Mouse (Mus musculus) G1E (cell line): ENCODE measurements around the gene Cenpb. TPM values are rescaled to one million over a fixed set of nuclear protein-coding genes. Genes with fewer than 3 reads are reported as not detected.

ENCODE experiments used
- ATAC-seq: 2 replicates; pipeline ENCODE4 v1.8.0; 2016; ENCODE audit warnings: mild to moderate bottlenecking; ENCODE audit not compliant: insufficient number of reproducible peaks, poor library complexity, low FRiP score, severe bottlenecking; ENCODE audit errors: extremely low read depth
- DNase-seq: peaks from one replicate; pipeline ENCODE4 v3.0.0; 2012; ENCODE audit warnings: low spot score
- H3K27me3 ChIP-seq: 2 replicates; pipeline ENCODE4 v1.6.1; 2012; ENCODE audit warnings: mild to moderate bottlenecking, low read length, inconsistent platforms; ENCODE audit not compliant: insufficient read depth
- H3K36me3 ChIP-seq: replicated peaks from 2 replicates; pipeline ENCODE3; 2012; ENCODE audit warnings: mild to moderate bottlenecking, inconsistent platforms
- H3K4me1 ChIP-seq: 2 replicates; pipeline ENCODE4 v1.6.1; 2012; ENCODE audit warnings: low read depth, low read length, inconsistent platforms, mixed read lengths; ENCODE audit not compliant: insufficient read depth
- H3K4me3 ChIP-seq: 2 replicates; pipeline ENCODE4 v1.5.1; 2012; ENCODE audit warnings: low read depth, mild to moderate bottlenecking, inconsistent platforms, low read length, moderate library complexity, mixed read lengths
- H3K9me3 ChIP-seq: replicated peaks from 2 replicates; pipeline ENCODE4 v1.6.1; 2012; ENCODE audit warnings: inconsistent platforms
- CTCF ChIP-seq: IDR thresholded peaks from 2 replicates; pipeline ENCODE4 v1.5.1; 2012; ENCODE audit warnings: low read depth, low read length, inconsistent platforms, mixed read lengths
- GATA1 ChIP-seq: IDR thresholded peaks from 2 replicates; pipeline ENCODE4 v1.6.1; 2012; ENCODE audit warnings: borderline replicate concordance, low read length, inconsistent platforms, mixed read lengths
- GATA2 ChIP-seq: IDR thresholded peaks from 2 replicates; pipeline ENCODE4 v1.6.1; 2012; ENCODE audit warnings: low read depth, low read length, inconsistent platforms, borderline replicate concordance
- POLR2AphosphoS5 ChIP-seq: IDR thresholded peaks from 2 replicates; pipeline ENCODE4 v1.6.1; 2012; ENCODE audit warnings: low read depth, low read length, inconsistent platforms; ENCODE audit not compliant: insufficient replicate concordance
- TAL1 ChIP-seq: conservative IDR thresholded peaks from 2 replicates; pipeline ENCODE4 v1.6.1; 2012; ENCODE audit warnings: low read depth, low read length, inconsistent platforms, mixed read lengths
- polyA plus RNA-seq: library from polyadenylated mRNA; stranded (reverse); fragments of >175 nt; gene quantifications from 2 replicates; pipeline ENCODE4 v1.2.3, GENCODE M21; 2012
- total RNA-seq, 2 experiments: library from RNA; stranded (forward) in 1 of 2; stranded (reverse) in 1 of 2; fragments of 200-1000 nt in 1 of 2; fragments of >200 nt in 1 of 2; fragmentation: Nextera tagmentation in 1 of 2; gene quantifications; 2 replicates each; pipeline ENCODE4 v1.2.3; 2014 to 2017

Cenpb gene
- total and polyA plus RNA-seq, 3 experiments, result 5.6 to 29.5 (median 7.4) TPM

GRCm38 (mm10) chr2:131209125-131209795, 29.4 kb upstream of the Cenpb start:
- Histone ChIP-seq H3K27me3 (peaks cover 2% of the 10 kb centered on the region; the same call in 1 of the 2 replicates), H3K9me3 (no peaks in the 10 kb centered on the region), H3K4me1 (peaks cover 93% of the 10 kb centered on the region), H3K36me3 (peaks cover 12% of the 10 kb centered on the region), H3K4me3 (peak overlapping the region; percentile 72; the same call in 1 of the 2 replicates)
- DNase-seq, result no peak
- ATAC-seq, result no peak
- no peak for TF ChIP-seq POLR2AphosphoS5
- TF ChIP-seq TAL1, result no peak
- no peak for TF ChIP-seq GATA1
- TF ChIP-seq CTCF, result no peak
- no peak for TF ChIP-seq GATA2

- Histone ChIP-seq H3K36me3 (peaks cover 12% of the 10 kb centered on the region), H3K4me1 (peaks cover 92% of the 10 kb centered on the region), H3K9me3 (no peaks in the 10 kb centered on the region), H3K27me3 (peaks cover 2% of the 10 kb centered on the region; the same call in 1 of the 2 replicates), H3K4me3 (no peak overlapping the region)
- TF ChIP-seq CTCF, result no peak
- TF ChIP-seq POLR2AphosphoS5, result no peak
- DNase-seq, result no peak
- no peak for ATAC-seq
These were observed 28.5 kb upstream of the Cenpb start for GRCm38 (mm10) chr2:131208356-131208755.

- DNase-seq (no peak), ATAC-seq (no peak)
- H3K27me3 ChIP-seq, result peaks cover 2% of the 10 kb centered on the region; the same call in 1 of the 2 replicates
- TF ChIP-seq CTCF (no peak), POLR2AphosphoS5 (no peak), GATA2 (no peak), TAL1 (no peak), GATA1 (no peak)
- H3K4me3 ChIP-seq, result peak within 1 kb of the TSS; percentile 45; the same call in 1 of the 2 replicates
- no peaks in the 10 kb centered on the region for H3K9me3 ChIP-seq
- H3K36me3 ChIP-seq, result no peaks in the 10 kb centered on the region
- H3K4me1 ChIP-seq, result peaks cover 79% of the 10 kb centered on the region
These were observed 26.9 kb upstream of the Cenpb start, which contains the start of gene Ap5s1 for GRCm38 (mm10) chr2:131206778-131207177. Gene Ap5s1 (plus strand): TSS chr2:131207078.

- Histone ChIP-seq H3K36me3 (no peaks in the 10 kb centered on the region), H3K4me3 (peak overlapping the region; percentile 45; the same call in 1 of the 2 replicates), H3K27me3 (peaks cover 8% of the 10 kb centered on the region), H3K9me3 (no peaks in the 10 kb centered on the region), H3K4me1 (peaks cover 70% of the 10 kb centered on the region)
- ATAC-seq (peak; percentile 84), DNase-seq (peak; percentile 75)
- TF ChIP-seq POLR2AphosphoS5 (no peak), TAL1 (peak; percentile 100), GATA2 (0 out of 2 replicates have a peak, but pooled peaks have one; percentile 67)
These were observed 25.8 kb upstream of the Cenpb start for GRCm38 (mm10) chr2:131205521-131206182.

- DNase-seq, result peak; percentile 38
- no peak for ATAC-seq
- TF ChIP-seq TAL1 (no peak), POLR2AphosphoS5 (no peak), CTCF (no peak), GATA2 (no peak), GATA1 (no peak)
- Histone ChIP-seq H3K9me3 (no peaks in the 10 kb centered on the region), H3K27me3 (peaks cover 8% of the 10 kb centered on the region), H3K4me3 (peak overlapping the region; percentile 54; the same call in 1 of the 2 replicates), H3K36me3 (no peaks in the 10 kb centered on the region), H3K4me1 (peaks cover 61% of the 10 kb centered on the region)
These were observed 24.6 kb upstream of the Cenpb start for GRCm38 (mm10) chr2:131204410-131204981.

GRCm38 (mm10) chr2:131203816-131204409, 24.0 kb upstream of the Cenpb start:
- Histone ChIP-seq H3K4me3 (no peak overlapping the region), H3K27me3 (peaks cover 5% of the 10 kb centered on the region), H3K9me3 (no peaks in the 10 kb centered on the region), H3K4me1 (peaks cover 55% of the 10 kb centered on the region), H3K36me3 (no peaks in the 10 kb centered on the region)
- ATAC-seq (no peak), DNase-seq (no peak)
- TF ChIP-seq GATA2, result no peak
- no peak for TF ChIP-seq TAL1
- no peak for TF ChIP-seq POLR2AphosphoS5
- no peak for TF ChIP-seq GATA1
